Mouse (Mus musculus) layer of hippocampus, adult 18-20 months (tissue): ENCODE results near the gene Arhgef40. TPM values are rescaled to one million over a fixed set of nuclear protein-coding genes. Genes with fewer than 3 reads are reported as not detected.

Experiments
- total RNA-seq, 2 experiments: library from RNA; stranded (reverse); gene quantifications; 2 replicates each; pipeline ENCODE4 v1.2.3; 2021

Arhgef40 gene
- total RNA-seq, 2 experiments from 2014 or later: 25.8 to 30.0 TPM

Other genes with a start within 250 kb of the Arhgef40 start
- not detected for gene Ang4, start 211.1 kb upstream of the Arhgef40 start, total RNA-seq
- gene AY358078, start 184.7 kb upstream of the Arhgef40 start, total RNA-seq: not detected
- not detected for gene Ear6, start 131.0 kb upstream of the Arhgef40 start, total RNA-seq
- gene Mettl17, start 99.9 kb upstream of the Arhgef40 start, total RNA-seq: 10 to 100 TPM; 29.0 to 43.2 TPM
- gene Slc39a2, start 91.8 kb upstream of the Arhgef40 start, total RNA-seq: 1 to 10 TPM; 6.7 to 8.0 TPM
- gene Ndrg2, start 70.6 kb upstream of the Arhgef40 start, total RNA-seq: 1,000 to 10,000 TPM in 1 of 2 experiments, 100 to 1,000 TPM in 1; 922 to 1,028 TPM
- gene Tppp2, start 66.3 kb upstream of the Arhgef40 start, total RNA-seq: not detected
- gene Rnase13, start 61.9 kb upstream of the Arhgef40 start, total RNA-seq: not detected
- under 1 TPM; 0.63 to 0.92 TPM for gene Tmem253, start 30.9 kb downstream of the Arhgef40 start, total RNA-seq
- 10 to 100 TPM; 42.3 to 44.2 TPM for gene Zfp219, start 36.0 kb downstream of the Arhgef40 start, total RNA-seq
- not detected for gene Olfr221, start 57.7 kb downstream of the Arhgef40 start, total RNA-seq
- 100 to 1,000 TPM; 255 to 280 TPM for gene Hnrnpc, start 119.3 kb downstream of the Arhgef40 start, total RNA-seq
- 1 to 10 TPM; 1.2 to 1.9 TPM for gene Rpgrip1, start 126.0 kb downstream of the Arhgef40 start, total RNA-seq
- gene Supt16, start 212.7 kb downstream of the Arhgef40 start, total RNA-seq: 10 to 100 TPM; 50.6 to 54.8 TPM